Mouse (Mus musculus): Measurements from ENCODE around the gene Cypt14.
"Not testable (repeated sequence)": the region's sequence is repeated elsewhere in the genome, so short reads cannot be mapped to it uniquely, and the experiment has no call there.

Gene Cypt14

DNA sequence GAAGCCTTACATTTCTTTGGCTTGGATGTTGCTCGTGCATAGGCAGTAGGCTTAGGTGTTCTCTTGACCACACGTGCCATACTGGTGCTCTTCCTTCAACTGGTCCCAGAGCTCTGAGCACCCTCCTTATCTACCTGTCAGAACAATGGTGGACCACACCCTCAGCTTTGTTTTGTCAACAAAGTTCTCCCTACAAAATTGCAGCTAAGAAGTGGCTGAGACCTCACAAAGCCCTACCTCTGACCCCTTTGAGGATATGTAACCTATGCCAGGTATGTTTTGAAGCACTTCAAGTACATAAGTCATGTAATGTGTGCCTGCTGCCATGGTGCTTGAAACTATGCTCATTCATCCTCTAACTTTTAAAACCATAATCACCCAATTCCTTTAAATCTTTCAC is at the start of gene Cypt14:
Gene Cypt14 (minus strand): TSS at position 101 of the 400 bp plus-strand sequence.
- DNase-seq (ENCODE audit: low spot score) = not testable (repeated sequence)

Measured in layer of hippocampus, adult 9-10 months (tissue).